Mouse (Mus musculus) liver, adult 2 months (tissue): ENCODE data around the gene Olfr520. TPM values are rescaled to one million over a fixed set of nuclear protein-coding genes. Genes with fewer than 3 reads are reported as not detected.

ENCODE experiments used
- DNase-seq: peaks from one replicate; pipeline ENCODE4 v3.0.0-alpha.2; 2011; ENCODE audit warnings: low read depth, low spot score; ENCODE audit errors: extremely low read depth
- H3K27ac ChIP-seq: fragments of 200-500 bp; replicated peaks from 2 replicates; pipeline ENCODE4 v1.5.1; 2012; ENCODE audit warnings: low read depth, mild to moderate bottlenecking, control low read depth, inconsistent platforms, low read length; ENCODE audit not compliant: insufficient read depth
- H3K27me3 ChIP-seq: fragments of 200-500 bp; 2 replicates; pipeline ENCODE4 v1.6.1; 2012; ENCODE audit warnings: mild to moderate bottlenecking, moderate library complexity, low read length, inconsistent platforms; ENCODE audit not compliant: control insufficient read depth, insufficient read depth
- H3K36me3 ChIP-seq: fragments of 200-500 bp; 2 replicates; pipeline ENCODE4 v1.6.1; 2012; ENCODE audit warnings: low read length, inconsistent platforms; ENCODE audit not compliant: control insufficient read depth, insufficient read depth
- H3K4me1 ChIP-seq: fragments of 200-500 bp; 2 replicates; pipeline ENCODE4 v1.6.1; 2011; ENCODE audit warnings: low read length; ENCODE audit not compliant: control insufficient read depth, insufficient read depth
- H3K4me3 ChIP-seq: fragments of 200-500 bp; 2 replicates; pipeline ENCODE4 v1.5.1; 2011; ENCODE audit warnings: low read depth, mild to moderate bottlenecking, control low read depth, low read length, moderate library complexity; ENCODE audit not compliant: insufficient read depth
- H3K79me2 ChIP-seq: fragments of 200-500 bp; 2 replicates; pipeline ENCODE4 v1.6.1; 2012; ENCODE audit warnings: inconsistent platforms, mild to moderate bottlenecking, low read length, moderate library complexity; ENCODE audit not compliant: control insufficient read depth, insufficient read depth
- H3K9ac ChIP-seq: fragments of 200-500 bp; 2 replicates; pipeline ENCODE4 v1.6.1; 2012; ENCODE audit warnings: low read depth, mild to moderate bottlenecking, control low read depth, inconsistent platforms, low read length
- CTCF ChIP-seq: fragments of 200-500 bp; IDR thresholded peaks from 2 replicates; pipeline ENCODE4 v1.5.1; 2011; ENCODE audit warnings: low read depth, low read length, control low read depth
- POLR2A ChIP-seq: fragments of 200-500 bp; IDR thresholded peaks from 2 replicates; pipeline ENCODE4 v1.6.1; 2011; ENCODE audit warnings: low read length, control low read depth; ENCODE audit not compliant: insufficient read depth; ENCODE audit errors: extremely low read depth
- WGBS: fragments of 180-500 bp; shearing (Covaris S2); methylation state at CpG from one replicate; pipeline ENCODE4 v1.1.7; 2018; 5-methylcytosine and 5-hydroxymethylcytosine counted together
- polyA plus RNA-seq: library from polyadenylated mRNA; depleted of rRNA; stranded (reverse); fragments of >200 nt; gene quantifications from 2 replicates; pipeline ENCODE4 v1.2.3, GENCODE M21; 2012
- total RNA-seq: library from RNA; depleted of rRNA; stranded (reverse); fragments of >200 nt; gene quantifications from 2 replicates; pipeline ENCODE4 v1.2.3, GENCODE M21; 2014

The Olfr520 gene
- total and polyA plus RNA-seq, 2 experiments: not detected

DNA sequence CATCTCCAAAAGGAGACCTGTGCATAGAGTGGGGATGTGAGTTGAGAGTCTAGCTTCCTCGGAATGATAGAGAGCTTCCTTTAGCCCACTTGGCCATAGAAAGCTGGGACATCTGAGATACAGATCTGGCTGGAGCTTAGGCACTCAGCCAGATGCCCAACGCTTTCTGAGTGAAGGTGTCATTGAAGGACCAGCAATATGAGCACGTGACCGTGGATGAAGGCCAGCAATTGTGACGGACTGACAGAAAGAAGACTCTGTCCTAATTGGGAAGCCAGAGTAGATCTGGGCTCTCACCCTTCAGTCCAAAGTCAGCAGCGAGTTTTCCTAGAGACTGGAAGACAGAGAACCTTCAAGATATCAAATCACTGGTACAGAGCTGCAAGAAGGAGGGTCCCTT is 22.4 kb upstream of the Olfr520 start:
- 82% methylated on average over 6 of the region's 6 CpGs for WGBS
- Histone ChIP-seq H3K27me3 (no peaks in the 10 kb centered on the region), H3K4me3 (no peak overlapping the region), H3K36me3 (no peaks in the 10 kb centered on the region), H3K4me1 (peaks cover 2% of the 10 kb centered on the region; the same call in 1 of the 2 replicates), H3K9ac (no peak overlapping the region), H3K27ac (no peak overlapping the region), H3K79me2 (no peaks in the 10 kb centered on the region)
- DNase-seq: no peak
- TF ChIP-seq CTCF: no peak
- no peak for TF ChIP-seq POLR2A

GRCm38 (mm10) chr7:99708301-99708721 is 21.8 kb upstream of the Olfr520 start:
- DNase-seq: no peak
- no peak overlapping the region for H3K4me3 ChIP-seq
- peaks cover 2% of the 10 kb centered on the region; the same call in 1 of the 2 replicates for H3K4me1 ChIP-seq
- no peaks in the 10 kb centered on the region for H3K27me3 ChIP-seq
- H3K9ac ChIP-seq: no peak overlapping the region
- WGBS: 71% methylated on average over 8 of the region's 8 CpGs
- no peaks in the 10 kb centered on the region for H3K79me2 ChIP-seq
- H3K36me3 ChIP-seq: no peaks in the 10 kb centered on the region
- no peak overlapping the region for H3K27ac ChIP-seq
- TF ChIP-seq CTCF (no peak), POLR2A (no peak)

DNA sequence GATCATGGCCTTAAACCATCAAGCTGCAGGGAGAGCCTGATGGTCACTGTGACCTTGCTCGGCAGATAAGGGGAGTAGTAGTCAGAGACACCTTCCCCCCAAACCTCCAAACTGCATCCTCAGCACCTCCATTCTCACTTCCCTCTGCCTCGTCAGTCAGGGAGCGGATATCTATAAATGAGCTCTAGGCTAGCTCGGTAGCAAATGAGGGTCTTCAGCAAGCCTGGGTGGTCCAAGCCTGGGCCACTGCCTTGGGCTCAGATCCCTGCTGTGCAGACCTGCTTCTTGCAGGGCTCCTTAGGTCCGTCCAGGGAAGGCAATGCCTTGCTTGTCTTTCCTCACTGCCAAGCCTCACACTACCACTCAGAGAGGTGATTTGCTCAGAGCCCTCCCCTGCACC is 21.3 kb upstream of the Olfr520 start:
- H3K79me2 ChIP-seq: no peaks in the 10 kb centered on the region
- no peak overlapping the region for H3K9ac ChIP-seq
- no peak for TF ChIP-seq CTCF
- WGBS: 72% methylated on average over 5 of the region's 5 CpGs
- no peak for DNase-seq
- H3K4me1 ChIP-seq: peaks cover 2% of the 10 kb centered on the region; the same call in 1 of the 2 replicates
- no peak overlapping the region for H3K4me3 ChIP-seq
- H3K27me3 ChIP-seq: no peaks in the 10 kb centered on the region
- no peaks in the 10 kb centered on the region for H3K36me3 ChIP-seq
- H3K27ac ChIP-seq: no peak overlapping the region

DNA sequence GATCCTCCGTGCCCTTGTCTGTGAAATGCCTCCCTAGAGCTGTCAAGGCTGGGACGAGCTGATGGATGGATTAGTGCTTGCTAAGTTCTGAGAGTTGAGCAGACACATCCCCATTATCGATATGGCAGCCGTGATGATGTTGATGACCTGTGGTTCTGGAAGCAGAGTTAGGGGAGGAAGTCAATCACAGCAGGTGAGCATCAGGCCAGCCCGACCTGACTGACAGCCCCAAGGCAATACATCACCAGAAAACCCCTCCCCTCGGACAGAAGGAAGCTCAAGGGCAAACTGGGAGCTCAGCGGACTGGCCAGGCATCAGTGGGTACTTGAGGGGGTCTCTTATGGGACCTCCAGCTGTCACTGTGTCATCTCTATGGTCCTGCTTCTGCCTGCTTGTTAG is 20.1 kb upstream of the Olfr520 start:
- no peak overlapping the region for H3K27ac ChIP-seq
- H3K27me3 ChIP-seq: no peaks in the 10 kb centered on the region
- no peak for DNase-seq
- H3K4me3 ChIP-seq: no peak overlapping the region
- H3K79me2 ChIP-seq: no peaks in the 10 kb centered on the region
- TF ChIP-seq POLR2A (no peak), CTCF (no peak)
- H3K9ac ChIP-seq: no peak overlapping the region
- WGBS: 76% methylated on average over 7 of the region's 7 CpGs
- H3K4me1 ChIP-seq: peaks cover 2% of the 10 kb centered on the region; the same call in 1 of the 2 replicates
- no peaks in the 10 kb centered on the region for H3K36me3 ChIP-seq

- no peaks in the 10 kb centered on the region for H3K36me3 ChIP-seq
- DNase-seq: peak; percentile 30
- no peak overlapping the region for H3K4me3 ChIP-seq
- no peaks in the 10 kb centered on the region for H3K79me2 ChIP-seq
- H3K9ac ChIP-seq: no peak overlapping the region
- TF ChIP-seq POLR2A: no peak
- peak; percentile 78 for TF ChIP-seq CTCF
- peaks cover 2% of the 10 kb centered on the region; the same call in 1 of the 2 replicates for H3K4me1 ChIP-seq
- no peak overlapping the region for H3K27ac ChIP-seq
- H3K27me3 ChIP-seq: no peaks in the 10 kb centered on the region
- WGBS: 7% methylated on average over 1 of the region's 1 CpGs
These were observed 19.6 kb upstream of the Olfr520 start for GRCm38 (mm10) chr7:99710476-99710875.

GRCm38 (mm10) chr7:99711166-99711565 is 18.9 kb upstream of the Olfr520 start, which contains the start of gene Slco2b1:
Gene Slco2b1, minus strand, starts transcription at chr7:99711340.
- no peaks in the 10 kb centered on the region for H3K79me2 ChIP-seq
- no peaks in the 10 kb centered on the region for H3K36me3 ChIP-seq
- H3K4me1 ChIP-seq: peaks cover 2% of the 10 kb centered on the region; the same call in 1 of the 2 replicates
- H3K9ac ChIP-seq: no peak within 1 kb of the TSS
- WGBS: 62% methylated on average over 8 of the region's 8 CpGs
- no peak within 1 kb of the TSS for H3K27ac ChIP-seq
- H3K27me3 ChIP-seq: no peaks in the 10 kb centered on the region
- TF ChIP-seq POLR2A: no peak
- no peak for TF ChIP-seq CTCF
- no peak for DNase-seq
- H3K4me3 ChIP-seq: no peak within 1 kb of the TSS
